ENCODE assay signal across 8 mouse cellular contexts in genomic region chr2:168742059-168742627, GRCm38 (mm10). TPM values are rescaled to one million over a fixed set of nuclear protein-coding genes. Genes with fewer than 3 reads are reported as not detected.
A peak's percentile ranks its signal among the peaks of the same experiment; 100 is the strongest.
DNase-seq lines count a peak whose midpoint lies in the region; ATAC-seq and TF ChIP-seq lines count a peak whose summit lies in the region.

TSS of gene Atp9a (minus strand) at chr2:168742409.

- no peaks in the 10 kb centered on the region for H3K27me3 ChIP-seq in hindbrain, embryonic 16.5 days (replicated peaks; ENCODE audit: control insufficient read depth, insufficient read depth, low read length)

- intact Hi-C loops in gastrocnemius, postnatal 14 days (cut with DNase I; ENCODE audit: low total_unique reads): loop anchor here (5.0 kb wide), 1 partner anchor 50 kb away; no protein-coding TSS in a partner anchor

- TF ChIP-seq CTCF in cortical plate, adult 2 months (IDR thresholded peaks at IDR 0.05; ENCODE audit: extremely low read depth, insufficient read depth, low read length): no peak

- 0 out of 2 replicates have a peak, but pooled peaks have one; percentile 8 for TF ChIP-seq POLR2A in cortical plate, adult 2 months (IDR thresholded peaks at IDR 0.05; ENCODE audit: extremely low read depth, insufficient read depth, low read length)

- peak; percentile 86 for ATAC-seq in hindbrain, embryonic 16.5 days

- no peaks in the 10 kb centered on the region for H3K36me3 ChIP-seq in hindbrain, embryonic 16.5 days (ENCODE audit: control insufficient read depth, insufficient read depth, low read length)

- H3K4me2 ChIP-seq in hindbrain, embryonic 16.5 days (ENCODE audit: low read length): peak within 1 kb of the TSS; percentile 69

- DNase-seq in adrenal gland, adult 2 months: peak; percentile 81
- DNase-seq in gastrocnemius, postnatal 14 days: peak; percentile 47
- DNase-seq in left cerebral cortex, adult 18-20 months (ENCODE audit: low spot score in 2 of 2): peak; percentile 69 to 83
- DNase-seq in lung, postnatal 14 days: peak; percentile 59
- peak; percentile 82 for DNase-seq in right cerebral cortex, adult 18-20 months
- DNase-seq in MN1 (ENCODE audit: low spot score): no peak

- H3K9me3 ChIP-seq in hindbrain, embryonic 16.5 days (ENCODE audit: control insufficient read depth, low read length): no peaks in the 10 kb centered on the region; the same call in 1 of the 2 replicates

- WGBS in hindbrain, embryonic 16.5 days: 8% methylated on average over 17 of the region's 33 CpGs

- peak within 1 kb of the TSS; percentile 98 for H3K9ac ChIP-seq in hindbrain, embryonic 16.5 days (ENCODE audit: low read depth, low read length)

- peak within 1 kb of the TSS; percentile 96 for H3K27ac ChIP-seq in cortical plate, adult 2 months (ENCODE audit: insufficient read depth, low read length)
- H3K27ac ChIP-seq in hindbrain, embryonic 16.5 days (ENCODE audit: low read depth, low read length): peak within 1 kb of the TSS; percentile 98

- no peaks in the 10 kb centered on the region for H3K4me1 ChIP-seq in cortical plate, adult 2 months (ENCODE audit: control insufficient read depth, insufficient read depth, low read length)
- no peaks in the 10 kb centered on the region for H3K4me1 ChIP-seq in hindbrain, embryonic 16.5 days (ENCODE audit: control insufficient read depth, insufficient read depth, low read depth, low read length)

- H3K4me3 ChIP-seq in cortical plate, adult 2 months (ENCODE audit: insufficient read depth, low read length): peak within 1 kb of the TSS; percentile 83
- H3K4me3 ChIP-seq in hindbrain, embryonic 16.5 days (ENCODE audit: low read length): peak within 1 kb of the TSS; percentile 90

RNA-seq across cellular contexts. Expression of gene Atp9a, which starts in this region (rescaled TPM):
- total RNA-seq in adrenal gland, adult 2 months (2021): 100 to 1,000 TPM in 1 of 2 experiments, 10 to 100 TPM in 1; 57.0 to 104 TPM
- polyA plus RNA-seq in adrenal gland, adult 2 months (2012; rRNA removed): 58.9 and 60.5 TPM in 2 replicates
- polyA plus RNA-seq in cortical plate, adult 2 months (2012; rRNA removed): 272 and 279 TPM in 2 replicates
- total RNA-seq in gastrocnemius, postnatal 14 days (2021): 10 to 100 TPM; 14.9 to 16.9 TPM
- polyA plus RNA-seq in hindbrain, embryonic 16.5 days (2015; fragmentation: Nextera tagmentation; extraction: Ambion mirVana): 85.0 and 89.8 TPM in 2 replicates
- 100 to 1,000 TPM; 417 to 436 TPM for total RNA-seq in left cerebral cortex, adult 18-20 months (2021)
